Mouse (Mus musculus): ENCODE results near the gene Fam76b. TPM values are rescaled to one million over a fixed set of nuclear protein-coding genes. Genes with fewer than 3 reads are reported as not detected.

Gene Fam76b
- total RNA-seq, 1 experiment = 21.7 TPM

DNA sequence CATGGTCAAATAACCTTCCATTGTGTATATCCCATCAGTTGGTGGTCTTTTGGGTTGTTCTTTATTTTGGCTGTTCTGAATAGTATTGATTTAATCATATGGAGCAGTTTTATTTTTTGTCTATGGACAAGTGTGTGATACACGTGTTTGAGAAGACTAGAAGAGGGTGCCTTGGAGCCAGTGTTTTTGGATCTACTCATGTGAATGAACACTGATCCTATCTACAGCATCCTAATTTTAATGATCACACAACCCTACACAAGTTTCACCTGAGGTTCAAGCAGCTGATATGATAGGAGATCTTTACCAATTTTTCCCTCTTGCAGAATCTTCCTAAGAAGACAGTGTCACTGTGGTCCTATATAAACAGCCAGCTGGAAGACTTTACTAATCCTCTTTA is 23.0 kb upstream of the Fam76b start:
- no peak overlapping the region for H3K9ac ChIP-seq (ENCODE audit: insufficient read depth, low read depth, low read length, poor library complexity, severe bottlenecking)
- H3K9me3 ChIP-seq (ENCODE audit: control insufficient read depth, insufficient read depth, low read depth, low read length) = no peaks in the 10 kb centered on the region
- TF ChIP-seq CHD2 (IDR thresholded peaks at IDR 0.05; ENCODE audit: low read depth, low read length) (no peak), ZC3H11A (IDR thresholded peaks at IDR 0.05; ENCODE audit: borderline replicate concordance, low read depth, low read length) (no peak), MAFK (IDR thresholded peaks at IDR 0.05; ENCODE audit: insufficient read depth, low read depth, low read length) (no peak)
- no peak overlapping the region for H3K4me3 ChIP-seq (ENCODE audit: insufficient read depth in 1 of 2, low read depth in 1 of 2, low read length in 2 of 2, poor library complexity in 1 of 2, severe bottlenecking in 1 of 2)
- in situ Hi-C loops (cut with MboI; ENCODE audit: low sequenced_read_pairs in 2 of 2, unreplicated experiment in 2 of 2) = no loop called here
- peaks cover 19% of the 10 kb centered on the region for H3K36me3 ChIP-seq (ENCODE audit: control insufficient read depth, insufficient read depth, low read length, poor library complexity, severe bottlenecking)
- H3K27ac ChIP-seq (ENCODE audit: insufficient read depth, low read depth, low read length, poor library complexity, severe bottlenecking) = no peak overlapping the region
- no peaks in the 10 kb centered on the region for H3K4me1 ChIP-seq (ENCODE audit: control insufficient read depth in 2 of 2, insufficient read depth in 2 of 2, low read length in 2 of 2, poor library complexity in 1 of 2)
- no peak for DNase-seq (ENCODE audit: low read depth, low spot score)

GRCm38 (mm10) chr9:13806854-13807253 is 20.7 kb upstream of the Fam76b start:
- TF ChIP-seq ZC3H11A (IDR thresholded peaks at IDR 0.05; ENCODE audit: borderline replicate concordance, low read depth, low read length) = no peak
- no peak for TF ChIP-seq CHD2 (IDR thresholded peaks at IDR 0.05; ENCODE audit: low read depth, low read length)
- TF ChIP-seq HCFC1 (IDR thresholded peaks at IDR 0.05; ENCODE audit: borderline replicate concordance, insufficient read depth, low read length) = no peak
- no peak for TF ChIP-seq MAFK (IDR thresholded peaks at IDR 0.05; ENCODE audit: insufficient read depth, low read depth, low read length)
- no peak for TF ChIP-seq ZNF384 (IDR thresholded peaks at IDR 0.05; ENCODE audit: low read depth, low read length)
- H3K4me1 ChIP-seq (ENCODE audit: control insufficient read depth in 2 of 2, insufficient read depth in 2 of 2, low read length in 2 of 2, poor library complexity in 1 of 2) = no peaks in the 10 kb centered on the region
- H3K4me3 ChIP-seq (ENCODE audit: insufficient read depth in 1 of 2, low read depth in 1 of 2, low read length in 2 of 2, poor library complexity in 1 of 2, severe bottlenecking in 1 of 2) = no peak overlapping the region
- H3K9me3 ChIP-seq (ENCODE audit: control insufficient read depth, insufficient read depth, low read depth, low read length) = no peaks in the 10 kb centered on the region
- DNase-seq (ENCODE audit: low read depth, low spot score) = no peak
- no peak overlapping the region for H3K9ac ChIP-seq (ENCODE audit: insufficient read depth, low read depth, low read length, poor library complexity, severe bottlenecking)
- no peak overlapping the region for H3K27ac ChIP-seq (ENCODE audit: insufficient read depth, low read depth, low read length, poor library complexity, severe bottlenecking)
- in situ Hi-C loops (cut with MboI; ENCODE audit: low sequenced_read_pairs in 2 of 2, unreplicated experiment in 2 of 2) = no loop called here
- H3K36me3 ChIP-seq (ENCODE audit: control insufficient read depth, insufficient read depth, low read length, poor library complexity, severe bottlenecking) = peaks cover 16% of the 10 kb centered on the region

GRCm38 (mm10) chr9:13807657-13808056 is 19.9 kb upstream of the Fam76b start:
- Histone ChIP-seq H3K27ac (ENCODE audit: insufficient read depth, low read depth, low read length, poor library complexity, severe bottlenecking) (no peak overlapping the region), H3K36me3 (ENCODE audit: control insufficient read depth, insufficient read depth, low read length, poor library complexity, severe bottlenecking) (peaks cover 21% of the 10 kb centered on the region), H3K4me1 (ENCODE audit: control insufficient read depth in 2 of 2, insufficient read depth in 2 of 2, low read length in 2 of 2, poor library complexity in 1 of 2) (no peaks in the 10 kb centered on the region), H3K4me3 (ENCODE audit: insufficient read depth in 1 of 2, low read depth in 1 of 2, low read length in 2 of 2, poor library complexity in 1 of 2, severe bottlenecking in 1 of 2) (no peak overlapping the region), H3K9me3 (ENCODE audit: control insufficient read depth, insufficient read depth, low read depth, low read length) (no peaks in the 10 kb centered on the region), H3K9ac (ENCODE audit: insufficient read depth, low read depth, low read length, poor library complexity, severe bottlenecking) (no peak overlapping the region)
- TF ChIP-seq HCFC1 (IDR thresholded peaks at IDR 0.05; ENCODE audit: borderline replicate concordance, insufficient read depth, low read length) (no peak), MAFK (IDR thresholded peaks at IDR 0.05; ENCODE audit: insufficient read depth, low read depth, low read length) (no peak), ZNF384 (IDR thresholded peaks at IDR 0.05; ENCODE audit: low read depth, low read length) (no peak), ZC3H11A (IDR thresholded peaks at IDR 0.05; ENCODE audit: borderline replicate concordance, low read depth, low read length) (no peak), CHD2 (IDR thresholded peaks at IDR 0.05; ENCODE audit: low read depth, low read length) (no peak)
- in situ Hi-C loops (cut with MboI; ENCODE audit: low sequenced_read_pairs in 2 of 2, unreplicated experiment in 2 of 2) = no loop called here
- no peak for DNase-seq (ENCODE audit: low read depth, low spot score)

- Histone ChIP-seq H3K4me3 (ENCODE audit: insufficient read depth in 1 of 2, low read depth in 1 of 2, low read length in 2 of 2, poor library complexity in 1 of 2, severe bottlenecking in 1 of 2) (no peak overlapping the region), H3K4me1 (ENCODE audit: control insufficient read depth in 2 of 2, insufficient read depth in 2 of 2, low read length in 2 of 2, poor library complexity in 1 of 2) (no peaks in the 10 kb centered on the region), H3K9ac (ENCODE audit: insufficient read depth, low read depth, low read length, poor library complexity, severe bottlenecking) (no peak overlapping the region), H3K9me3 (ENCODE audit: control insufficient read depth, insufficient read depth, low read depth, low read length) (no peaks in the 10 kb centered on the region), H3K27ac (ENCODE audit: insufficient read depth, low read depth, low read length, poor library complexity, severe bottlenecking) (no peak overlapping the region), H3K36me3 (ENCODE audit: control insufficient read depth, insufficient read depth, low read length, poor library complexity, severe bottlenecking) (peaks cover 24% of the 10 kb centered on the region)
- in situ Hi-C loops (cut with MboI; ENCODE audit: low sequenced_read_pairs in 2 of 2, unreplicated experiment in 2 of 2) = no loop called here
- DNase-seq (ENCODE audit: low read depth, low spot score) = no peak
- no peak for TF ChIP-seq ZNF384 (IDR thresholded peaks at IDR 0.05; ENCODE audit: low read depth, low read length)
- TF ChIP-seq MAFK (IDR thresholded peaks at IDR 0.05; ENCODE audit: insufficient read depth, low read depth, low read length) = no peak
- no peak for TF ChIP-seq ZC3H11A (IDR thresholded peaks at IDR 0.05; ENCODE audit: borderline replicate concordance, low read depth, low read length)
- no peak for TF ChIP-seq HCFC1 (IDR thresholded peaks at IDR 0.05; ENCODE audit: borderline replicate concordance, insufficient read depth, low read length)
- no peak for TF ChIP-seq CHD2 (IDR thresholded peaks at IDR 0.05; ENCODE audit: low read depth, low read length)
Measured at GRCm38 (mm10) chr9:13809937-13810336, 17.6 kb upstream of the Fam76b start.

- H3K4me1 ChIP-seq (ENCODE audit: control insufficient read depth in 2 of 2, insufficient read depth in 2 of 2, low read length in 2 of 2, poor library complexity in 1 of 2) = peaks cover 0 to 3% of the 10 kb centered on the region in 2 experiments; a peak in 1 of 4 replicates
- H3K4me3 ChIP-seq (ENCODE audit: insufficient read depth in 1 of 2, low read depth in 1 of 2, low read length in 2 of 2, poor library complexity in 1 of 2, severe bottlenecking in 1 of 2) = no peak overlapping the region
- no peak overlapping the region for H3K27ac ChIP-seq (ENCODE audit: insufficient read depth, low read depth, low read length, poor library complexity, severe bottlenecking)
- in situ Hi-C loops (cut with MboI; ENCODE audit: low sequenced_read_pairs in 2 of 2, unreplicated experiment in 2 of 2) = no loop called here
- no peak overlapping the region for H3K9ac ChIP-seq (ENCODE audit: insufficient read depth, low read depth, low read length, poor library complexity, severe bottlenecking)
- H3K9me3 ChIP-seq (ENCODE audit: control insufficient read depth, insufficient read depth, low read depth, low read length) = no peaks in the 10 kb centered on the region
- peaks cover 35% of the 10 kb centered on the region for H3K36me3 ChIP-seq (ENCODE audit: control insufficient read depth, insufficient read depth, low read length, poor library complexity, severe bottlenecking)
- DNase-seq (ENCODE audit: low read depth, low spot score) = no peak
- TF ChIP-seq ZC3H11A (IDR thresholded peaks at IDR 0.05; ENCODE audit: borderline replicate concordance, low read depth, low read length) (no peak), CHD2 (IDR thresholded peaks at IDR 0.05; ENCODE audit: low read depth, low read length) (no peak), MAFK (IDR thresholded peaks at IDR 0.05; ENCODE audit: insufficient read depth, low read depth, low read length) (no peak), ZNF384 (IDR thresholded peaks at IDR 0.05; ENCODE audit: low read depth, low read length) (no peak)
Measured at GRCm38 (mm10) chr9:13818369-13818768, 9.1 kb upstream of the Fam76b start.

Measured in ES-E14 (cell line).